Mouse (Mus musculus) bone marrow, adult 2 months (tissue): ENCODE data around the gene Lcn12. TPM values are rescaled to one million over a fixed set of nuclear protein-coding genes. Genes with fewer than 3 reads are reported as not detected.

Source experiments
- H3K27ac ChIP-seq: fragments of 200-500 bp; 2 replicates; pipeline ENCODE4 v1.5.1; 2012; ENCODE audit warnings: low read depth, mild to moderate bottlenecking, control low read depth, inconsistent platforms, low read length; ENCODE audit not compliant: control insufficient read depth, poor library complexity, insufficient read depth
- H3K4me1 ChIP-seq: fragments of 200-500 bp; 2 replicates; pipeline ENCODE4 v1.6.1; 2011; ENCODE audit warnings: low read length; ENCODE audit not compliant: control insufficient read depth, insufficient read depth
- H3K4me3 ChIP-seq: fragments of 200-500 bp; replicated peaks from 2 replicates; pipeline ENCODE3; 2011; ENCODE audit warnings: mild to moderate bottlenecking, low read depth, low read length, control low read depth; ENCODE audit not compliant: control insufficient read depth
- CTCF ChIP-seq: fragments of 200-500 bp; IDR thresholded peaks from 2 replicates; pipeline ENCODE4 v1.5.1; 2011; ENCODE audit warnings: low read length, control low read depth; ENCODE audit not compliant: control insufficient read depth, insufficient read depth
- POLR2A ChIP-seq: fragments of 200-500 bp; IDR thresholded peaks from 2 replicates; pipeline ENCODE4 v1.6.1; 2011; ENCODE audit warnings: low read depth, mild to moderate bottlenecking, control low read depth, low read length, borderline replicate concordance; ENCODE audit not compliant: control insufficient read depth
- WGBS: fragments of 180-500 bp; shearing (Covaris S2); methylation state at CpG from one replicate; pipeline ENCODE4 v1.1.7; 2018; 5-methylcytosine and 5-hydroxymethylcytosine counted together
- polyA plus RNA-seq: library from polyadenylated mRNA; stranded (reverse); fragments of >200 nt; gene quantifications from 2 replicates; pipeline ENCODE4 v1.2.4, GENCODE M21; 2011; ENCODE audit warnings: low replicate concordance; ENCODE audit not compliant: missing spikeins, insufficient read depth, insufficient read length

Lcn12 gene
- polyA plus RNA-seq, 1 experiment = not detected

DNA sequence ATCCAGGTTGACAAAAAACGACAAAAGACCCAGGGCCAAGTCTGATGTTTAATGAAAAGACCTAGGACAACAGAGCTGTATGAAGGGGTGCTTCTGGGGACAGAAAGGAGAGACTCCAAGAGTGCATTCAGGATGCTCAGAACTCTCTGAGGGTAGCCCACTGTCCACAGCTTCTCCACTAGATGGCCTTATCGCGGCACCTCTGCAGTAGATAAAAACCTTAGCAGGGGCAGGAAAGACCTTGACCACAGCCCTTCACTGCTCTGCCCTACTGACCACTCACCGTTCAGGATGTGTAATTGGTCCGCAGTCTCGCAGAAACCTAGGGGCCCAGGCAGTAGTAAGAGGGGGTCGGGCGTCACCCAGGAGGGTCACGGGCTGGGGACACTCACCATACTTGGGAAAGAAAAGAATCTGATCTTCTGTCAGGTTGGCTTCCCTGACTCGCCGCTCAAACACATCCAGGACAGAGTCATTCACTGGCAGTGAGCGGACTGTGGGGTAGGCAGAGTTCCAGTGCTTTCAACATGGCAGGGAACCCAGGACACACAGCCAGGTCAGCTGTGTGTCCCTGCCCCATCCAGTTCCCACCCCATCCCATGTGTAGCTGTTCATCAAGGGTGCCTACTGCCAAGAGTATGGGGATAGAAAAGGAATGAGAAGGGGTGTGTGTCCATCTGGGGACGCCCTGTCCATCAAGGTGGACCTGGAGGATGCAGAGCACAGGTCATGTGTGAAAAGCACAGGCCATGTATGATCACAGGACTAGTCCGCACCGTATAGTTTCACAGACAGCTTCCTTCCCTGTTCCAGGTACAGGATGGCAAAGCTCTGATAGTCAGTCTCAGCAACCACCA is 5.1 kb upstream of the Lcn12 start:
- no peak overlapping the region for H3K27ac ChIP-seq
- peaks cover 8% of the 10 kb centered on the region for H3K4me1 ChIP-seq
- no peak for TF ChIP-seq CTCF
- no peak for TF ChIP-seq POLR2A
- WGBS = 65% methylated on average over 15 of the region's 15 CpGs
- H3K4me3 ChIP-seq = no peak overlapping the region

- H3K27ac ChIP-seq = no peak overlapping the region
- WGBS = 20% methylated on average over 6 of the region's 6 CpGs
- TF ChIP-seq CTCF (no peak), POLR2A (no peak)
- H3K4me3 ChIP-seq = no peak overlapping the region
- H3K4me1 ChIP-seq = peaks cover 8% of the 10 kb centered on the region
These were observed 4.3 kb upstream of the Lcn12 start for GRCm38 (mm10) chr2:25497846-25498575.

- WGBS = 31% methylated on average over 4 of the region's 4 CpGs
- Histone ChIP-seq H3K4me3 (no peak overlapping the region), H3K4me1 (peaks cover 5% of the 10 kb centered on the region), H3K27ac (no peak overlapping the region)
- no peak for TF ChIP-seq CTCF
- TF ChIP-seq POLR2A = no peak
These were observed 2.8 kb upstream of the Lcn12 start for GRCm38 (mm10) chr2:25496462-25496861.

GRCm38 (mm10) chr2:25492988-25493387 is 723 bp downstream of the Lcn12 start:
- Histone ChIP-seq H3K4me3 (no peak overlapping the region), H3K27ac (no peak overlapping the region), H3K4me1 (peaks cover 2% of the 10 kb centered on the region; the same call in 1 of the 2 replicates)
- TF ChIP-seq POLR2A (no peak), CTCF (no peak)
- WGBS = 70% methylated on average over 5 of the region's 5 CpGs

DNA sequence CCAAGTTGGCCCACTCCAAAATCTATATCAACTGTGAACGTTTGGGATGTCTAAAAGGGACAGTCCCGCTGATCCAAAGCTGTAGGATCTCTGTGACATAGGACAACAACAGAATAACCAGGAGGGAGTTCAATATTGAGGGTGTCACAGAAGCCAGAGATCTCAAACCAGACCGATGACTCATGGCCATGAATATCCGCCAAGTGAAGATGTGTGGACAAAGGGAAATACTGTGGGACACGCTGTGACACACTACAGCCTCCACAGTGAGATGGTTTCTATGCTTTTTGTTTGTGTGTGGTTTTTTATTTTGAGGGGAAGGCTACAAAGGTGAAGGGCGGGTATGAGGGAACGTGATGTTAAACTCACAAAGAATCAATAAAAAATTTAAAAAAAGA is 5.0 kb downstream of the Lcn12 start:
- no peak overlapping the region for H3K27ac ChIP-seq
- H3K4me3 ChIP-seq = no peak overlapping the region
- 79% methylated on average over 7 of the region's 7 CpGs for WGBS
- TF ChIP-seq CTCF (no peak), POLR2A (no peak)
- H3K4me1 ChIP-seq = no peaks in the 10 kb centered on the region

GRCm38 (mm10) chr2:25487965-25488670 is 5.6 kb downstream of the Lcn12 start:
- WGBS = 80% methylated on average over 6 of the region's 6 CpGs
- no peaks in the 10 kb centered on the region for H3K4me1 ChIP-seq
- H3K27ac ChIP-seq = no peak overlapping the region
- no peak for TF ChIP-seq POLR2A
- no peak for TF ChIP-seq CTCF
- H3K4me3 ChIP-seq = no peak overlapping the region

- H3K27ac ChIP-seq = no peak overlapping the region
- H3K4me3 ChIP-seq = no peak overlapping the region
- TF ChIP-seq CTCF (no peak), POLR2A (no peak)
- H3K4me1 ChIP-seq = no peaks in the 10 kb centered on the region; the same call in 1 of the 2 replicates
- WGBS = 76% methylated on average over 11 of the region's 11 CpGs
These were observed 8.6 kb downstream of the Lcn12 start for GRCm38 (mm10) chr2:25484901-25485647.
